ENCODE assay signal across 10 mouse cellular contexts in genomic region chr12:25475180-25475758, GRCm38 (mm10).
DNase-seq lines count a peak whose midpoint lies in the region; ATAC-seq and TF ChIP-seq lines count a peak whose summit lies in the region.
"Had no signal": no experiment of that assay in that cellular context is flagged by ENCODE, and none has a peak within 500 bp of the region (broad histone marks: within the 10 kb centered on the region; RNA-seq: fewer than 3 reads in every experiment).

No protein-coding gene starts in this region.

- H3K4me1 ChIP-seq in ES-E14 (ENCODE audit: control insufficient read depth in 2 of 2, insufficient read depth in 2 of 2, low read length in 2 of 2, poor library complexity in 1 of 2): peaks cover 0 to 2% of the 10 kb centered on the region in 2 experiments; a peak in 2 of 4 replicates
- no peaks in the 10 kb centered on the region for H3K4me1 ChIP-seq in kidney, adult 2 months (ENCODE audit: control insufficient read depth, insufficient read depth, low read length)
- H3K4me1 ChIP-seq in heart, embryonic 11.5 days (ENCODE audit: control insufficient read depth, insufficient read depth, low read length): 0 out of 2 replicates have a peak, but pooled peaks cover 5% of the 10 kb centered on the region

- H3K4me3 ChIP-seq in ES-E14 (ENCODE audit: insufficient read depth in 1 of 2, low read depth in 1 of 2, low read length in 2 of 2, poor library complexity in 1 of 2, severe bottlenecking in 1 of 2): 0 out of 4 replicates have a peak overlapping the region, but pooled peaks of 1 of the 2 experiments have one; percentile 39
- no peak overlapping the region for H3K4me3 ChIP-seq in kidney, adult 2 months (ENCODE audit: insufficient read depth, low read depth, low read length)
- no peak overlapping the region for H3K4me3 ChIP-seq in heart, embryonic 11.5 days (ENCODE audit: low read depth, low read length)
- H3K4me3 ChIP-seq: heart, embryonic 13.5 days had no signal

- TF ChIP-seq POLR2A in kidney, adult 2 months (IDR thresholded peaks at IDR 0.05; ENCODE audit: low read depth, low read length): no peak

- peak; percentile 46; the same call in 1 of the 2 replicates for ATAC-seq in erythroblast, adult 5-6 weeks (replicated peaks; ENCODE audit: low FRiP score, poor library complexity, severe bottlenecking)
- ATAC-seq in heart, embryonic 11.5 days (replicated peaks; ENCODE audit: insufficient number of reproducible peaks, low FRiP score, low TSS enrichment): no peak
- ATAC-seq: lung, postnatal 0 days had no signal

- in situ Hi-C loops in ES-E14 (cut with MboI; ENCODE audit: low sequenced_read_pairs in 2 of 2, unreplicated experiment in 2 of 2): no loop called here

- H3K9ac ChIP-seq in ES-E14 (ENCODE audit: insufficient read depth, low read depth, low read length, poor library complexity, severe bottlenecking): no peak overlapping the region
- no peak overlapping the region for H3K9ac ChIP-seq in heart, embryonic 11.5 days (ENCODE audit: low read depth, low read length)
- H3K9ac ChIP-seq: heart, embryonic 13.5 days had no signal

- H3K4me2 ChIP-seq in heart, embryonic 11.5 days: no peak overlapping the region
- H3K4me2 ChIP-seq: heart, embryonic 13.5 days had no signal

- no peaks in the 10 kb centered on the region; the same call in 1 of the 2 replicates for H3K27me3 ChIP-seq in kidney, adult 2 months (replicated peaks; ENCODE audit: control insufficient read depth, insufficient read depth, low read length)
- H3K27me3 ChIP-seq in heart, embryonic 11.5 days (ENCODE audit: control insufficient read depth, insufficient read depth, low read length): no peaks in the 10 kb centered on the region
- H3K27me3 ChIP-seq: heart, embryonic 13.5 days had no signal

- H3K27ac ChIP-seq in ES-E14 (ENCODE audit: insufficient read depth, low read depth, low read length, poor library complexity, severe bottlenecking): no peak overlapping the region
- no peak overlapping the region for H3K27ac ChIP-seq in kidney, adult 2 months (ENCODE audit: insufficient read depth, low read depth, low read length)
- H3K27ac ChIP-seq in heart, embryonic 11.5 days (ENCODE audit: low read depth, low read length): no peak overlapping the region
- H3K27ac ChIP-seq: heart, embryonic 13.5 days had no signal

- WGBS in kidney, adult 2 months: 26% methylated on average over 10 of the region's 10 CpGs
- 18% methylated on average over 10 of the region's 10 CpGs for WGBS in heart, embryonic 11.5 days (ENCODE audit: insufficient replicate concordance)

- no peaks in the 10 kb centered on the region for H3K9me3 ChIP-seq in ES-E14 (ENCODE audit: control insufficient read depth, insufficient read depth, low read depth, low read length)
- H3K9me3 ChIP-seq in heart, embryonic 11.5 days (replicated peaks; ENCODE audit: control insufficient read depth, low read length): no peaks in the 10 kb centered on the region
- H3K9me3 ChIP-seq: heart, embryonic 13.5 days had no signal

- H3K36me3 ChIP-seq in ES-E14 (ENCODE audit: control insufficient read depth, insufficient read depth, low read length, poor library complexity, severe bottlenecking): no peaks in the 10 kb centered on the region
- no peaks in the 10 kb centered on the region for H3K36me3 ChIP-seq in kidney, adult 2 months (ENCODE audit: control insufficient read depth, insufficient read depth, low read length)
- no peaks in the 10 kb centered on the region for H3K36me3 ChIP-seq in heart, embryonic 11.5 days (ENCODE audit: control insufficient read depth, insufficient read depth, low read length)
- H3K36me3 ChIP-seq: heart, embryonic 13.5 days had no signal

- DNase-seq in ES-E14 (ENCODE audit: low read depth, low spot score): peak; percentile 22
- DNase-seq in kidney, adult 2 months: peak; percentile 22
- peak; percentile 65 for DNase-seq in neural tube, embryonic 10.5 days (ENCODE audit: extremely low spot score, low spot score)
- no peak for DNase-seq in B cell, adult 2 months
- DNase-seq in lung, postnatal 25 days (ENCODE audit: low spot score): no peak
- DNase-seq in left cerebral cortex, adult 8-10 months (ENCODE audit: low spot score in 2 of 2): no peak

- no peak for TF ChIP-seq CTCF in kidney, adult 2 months (conservative IDR thresholded peaks at IDR 0.05; ENCODE audit: insufficient read depth, insufficient read length, low read depth, low read length)

TF ChIP-seq in ES-E14, 5 proteins besides CTCF, POLR2A, EP300 and RAD21:
- TF ChIP-seq MAFK (IDR thresholded peaks at IDR 0.05; ENCODE audit: insufficient read depth, low read depth, low read length) (no peak), ZNF384 (IDR thresholded peaks at IDR 0.05; ENCODE audit: low read depth, low read length) (no peak), CHD2 (IDR thresholded peaks at IDR 0.05; ENCODE audit: low read depth, low read length) (no peak), HCFC1 (IDR thresholded peaks at IDR 0.05; ENCODE audit: borderline replicate concordance, insufficient read depth, low read length) (no peak), ZC3H11A (IDR thresholded peaks at IDR 0.05; ENCODE audit: borderline replicate concordance, low read depth, low read length) (no peak)

Comparison
In these comparisons a context has a peak if more than half of its experiments do, and no peak if none do; other contexts are left out.
1. DNase-seq: peak in ES-E14 (single experiment), kidney, adult 2 months (single experiment) and neural tube, embryonic 10.5 days (single experiment); none in B cell, adult 2 months (0 of 2), lung, postnatal 25 days (single experiment) and left cerebral cortex, adult 8-10 months (0 of 2).